Mouse (Mus musculus) olfactory bulb, adult 2 months (tissue): ENCODE results near the gene Chchd5. TPM values are rescaled to one million over a fixed set of nuclear protein-coding genes. Genes with fewer than 3 reads are reported as not detected.

Experiments
- H3K27ac ChIP-seq: fragments of 200-500 bp; 2 replicates; pipeline ENCODE4 v1.5.1; 2012; ENCODE audit warnings: low read depth, low read length; ENCODE audit not compliant: insufficient read depth
- H3K4me1 ChIP-seq: fragments of 200-500 bp; 2 replicates; pipeline ENCODE4 v1.6.1; 2012; ENCODE audit warnings: low read length; ENCODE audit not compliant: control insufficient read depth, insufficient read depth
- H3K4me3 ChIP-seq: fragments of 200-500 bp; 2 replicates; pipeline ENCODE4 v1.5.1; 2012; ENCODE audit warnings: mild to moderate bottlenecking, low read depth, low read length, moderate library complexity; ENCODE audit not compliant: insufficient read depth
- CTCF ChIP-seq: fragments of 200-500 bp; IDR thresholded peaks from 2 replicates; pipeline ENCODE4 v1.5.1; 2012; ENCODE audit warnings: low read depth, mild to moderate bottlenecking, low read length, moderate library complexity; ENCODE audit not compliant: insufficient read depth
- POLR2A ChIP-seq: fragments of 200-500 bp; IDR thresholded peaks from 2 replicates; pipeline ENCODE4 v1.6.1; 2012; ENCODE audit warnings: mild to moderate bottlenecking, low read depth, low read length, moderate library complexity; ENCODE audit not compliant: insufficient read depth
- WGBS: fragments of 180-500 bp; shearing (Covaris S2); methylation state at CpG from one replicate; pipeline ENCODE4 v1.1.7; 2018; 5-methylcytosine and 5-hydroxymethylcytosine counted together
- polyA plus RNA-seq: library from polyadenylated mRNA; stranded (reverse); fragments of >200 nt; gene quantifications from 2 replicates; pipeline ENCODE4 v1.2.4, GENCODE M21; 2012; ENCODE audit warnings: low replicate concordance; ENCODE audit not compliant: missing spikeins, insufficient read depth, insufficient read length

Chchd5 gene
- polyA plus RNA-seq, 1 experiment = not detected

GRCm38 (mm10) chr2:129176676-129177420, 47.3 kb downstream of the Chchd5 start:
- WGBS = 80% methylated on average over 12 of the region's 12 CpGs
- Histone ChIP-seq H3K27ac (no peak overlapping the region), H3K4me1 (peaks cover 2% of the 10 kb centered on the region; the same call in 1 of the 2 replicates), H3K4me3 (no peak overlapping the region)
- TF ChIP-seq POLR2A (no peak), CTCF (no peak)

GRCm38 (mm10) chr2:129177661-129178060, 48.2 kb downstream of the Chchd5 start:
- 89% methylated on average over 3 of the region's 3 CpGs for WGBS

GRCm38 (mm10) chr2:129178182-129178908, 48.8 kb downstream of the Chchd5 start:
- no peak overlapping the region for H3K4me3 ChIP-seq
- 79% methylated on average over 10 of the region's 10 CpGs for WGBS
- no peak overlapping the region for H3K27ac ChIP-seq
- H3K4me1 ChIP-seq = peaks cover 3% of the 10 kb centered on the region; the same call in 1 of the 2 replicates
- no peak for TF ChIP-seq POLR2A
- no peak for TF ChIP-seq CTCF

More at GRCm38 (mm10) chr2:129177661-129178060, 48.2 kb downstream of the Chchd5 start:
- Histone ChIP-seq H3K4me1 (peaks cover 2% of the 10 kb centered on the region; the same call in 1 of the 2 replicates), H3K4me3 (no peak overlapping the region), H3K27ac (no peak overlapping the region)
- no peak for TF ChIP-seq POLR2A
- TF ChIP-seq CTCF = no peak

- TF ChIP-seq CTCF = no peak
- TF ChIP-seq POLR2A = no peak
- no peak overlapping the region for H3K4me3 ChIP-seq
- H3K27ac ChIP-seq = no peak overlapping the region
- peaks cover 5% of the 10 kb centered on the region; the same call in 1 of the 2 replicates for H3K4me1 ChIP-seq
- WGBS = 82% methylated on average over 8 of the region's 8 CpGs
Measured at GRCm38 (mm10) chr2:129179946-129180853, 50.7 kb downstream of the Chchd5 start.

GRCm38 (mm10) chr2:129181509-129181908, 52.0 kb downstream of the Chchd5 start:
- 92% methylated on average over 5 of the region's 5 CpGs for WGBS
- TF ChIP-seq POLR2A = no peak
- no peak for TF ChIP-seq CTCF
- peaks cover 12% of the 10 kb centered on the region for H3K4me1 ChIP-seq
- no peak overlapping the region for H3K27ac ChIP-seq
- H3K4me3 ChIP-seq = no peak overlapping the region

GRCm38 (mm10) chr2:129182412-129182811, 52.9 kb downstream of the Chchd5 start:
- TF ChIP-seq POLR2A (no peak), CTCF (no peak)
- H3K4me1 ChIP-seq = peaks cover 14% of the 10 kb centered on the region

GRCm38 (mm10) chr2:129183561-129184031, 54.1 kb downstream of the Chchd5 start:
- H3K4me3 ChIP-seq = no peak overlapping the region
- no peak for TF ChIP-seq CTCF
- TF ChIP-seq POLR2A = no peak
- peaks cover 14% of the 10 kb centered on the region for H3K4me1 ChIP-seq
- WGBS = 83% methylated on average over 14 of the region's 14 CpGs
- no peak overlapping the region; the same call in 1 of the 2 replicates for H3K27ac ChIP-seq

More at GRCm38 (mm10) chr2:129182412-129182811, 52.9 kb downstream of the Chchd5 start:
- 98% methylated on average over 1 of the region's 1 CpGs for WGBS
- H3K27ac ChIP-seq = no peak overlapping the region
- H3K4me3 ChIP-seq = no peak overlapping the region

Other genes with a start within 250 kb of the Chchd5 start
- not detected in 2 replicates for gene Zc3h8, start 185.6 kb upstream of the Chchd5 start, polyA plus RNA-seq
- gene Zc3h6, start 162.3 kb upstream of the Chchd5 start, polyA plus RNA-seq = not detected in 2 replicates
- not detected in 2 replicates for gene Gm10762, start 162.0 kb upstream of the Chchd5 start, polyA plus RNA-seq
- gene Vinac1, start 81.5 kb upstream of the Chchd5 start, polyA plus RNA-seq = not detected in 2 replicates
- gene Ttl, start 63.8 kb upstream of the Chchd5 start, polyA plus RNA-seq = not detected in 2 replicates
- not detected in 2 replicates for gene Polr1b, start 28.7 kb upstream of the Chchd5 start, polyA plus RNA-seq
- 298 TPM in 1 of 2 replicates, not detected in the other for gene Slc20a1, start 69.1 kb downstream of the Chchd5 start, polyA plus RNA-seq
- not detected in 2 replicates for gene Ckap2l, start 167.5 kb downstream of the Chchd5 start, polyA plus RNA-seq
- gene Il1a, start 180.3 kb downstream of the Chchd5 start, polyA plus RNA-seq = not detected in 2 replicates
- not detected in 2 replicates for gene Il1b, start 241.4 kb downstream of the Chchd5 start, polyA plus RNA-seq